Mouse (Mus musculus): ENCODE data around the gene Smg5.

- TF ChIP-seq CTCF (IDR thresholded peaks at IDR 0.05; ENCODE audit: control insufficient read depth, insufficient read depth, insufficient replicate concordance, low read depth, low read length) (no peak), POLR2A (IDR thresholded peaks at IDR 0.05; ENCODE audit: control insufficient read depth, low read depth, low read length) (no peak)
Observed at GRCm38 (mm10) chr3:88407529-88407928, 71.5 kb downstream of the Smg5 start.

Measured in testis, adult 2 months (tissue).